Mouse (Mus musculus) heart, embryonic 11.5 days (tissue): ENCODE measurements at regions not wholly inside any gene's neighbourhood (a gene's known extent, or its start where the extent isn't known, plus 50 kb on each side); places are given as distances from the start of the nearest gene placed in this dataset.
"Not testable (repeated sequence)": the region's sequence is repeated elsewhere in the genome, so short reads cannot be mapped to it uniquely, and the experiment has no call there.

ENCODE experiments used
- ATAC-seq: fragments of 200-750 bp; cut with Nextera tagmentation; replicated peaks from 2 replicates; pipeline ENCODE4 v1.8.0; 2017; ENCODE audit warnings: moderate library complexity; ENCODE audit not compliant: insufficient number of reproducible peaks, low FRiP score, low TSS enrichment
- H3K27ac ChIP-seq: fragments of 300-500 bp; sonication (generic); 2 replicates; pipeline ENCODE4 v1.5.1; 2014; ENCODE audit warnings: mild to moderate bottlenecking, low read depth, low read length
- H3K27me3 ChIP-seq: fragments of 300-500 bp; sonication (generic); 2 replicates; pipeline ENCODE4 v1.6.1; 2014; ENCODE audit warnings: mild to moderate bottlenecking, low read length, mixed read lengths; ENCODE audit not compliant: control insufficient read depth, insufficient read depth
- H3K36me3 ChIP-seq: fragments of 300-500 bp; sonication (generic); 2 replicates; pipeline ENCODE4 v1.6.1; 2014; ENCODE audit warnings: mild to moderate bottlenecking, low read length, moderate library complexity, mixed read lengths; ENCODE audit not compliant: control insufficient read depth, insufficient read depth
- H3K4me1 ChIP-seq: fragments of 300-500 bp; sonication (generic); 2 replicates; pipeline ENCODE4 v1.6.1; 2014; ENCODE audit warnings: low read length; ENCODE audit not compliant: control insufficient read depth, insufficient read depth
- H3K4me2 ChIP-seq: fragments of 300-500 bp; sonication (generic); 2 replicates; pipeline ENCODE4 v1.6.1; 2014; ENCODE audit warnings: mild to moderate bottlenecking, moderate library complexity
- H3K4me3 ChIP-seq: fragments of 300-500 bp; sonication (generic); 2 replicates; pipeline ENCODE4 v1.5.1; 2014; ENCODE audit warnings: low read depth, low read length
- H3K9ac ChIP-seq: fragments of 300-500 bp; sonication (generic); 2 replicates; pipeline ENCODE4 v1.6.1; 2014; ENCODE audit warnings: mild to moderate bottlenecking, low read depth, low read length, moderate library complexity
- H3K9me3 ChIP-seq: fragments of 300-500 bp; sonication (generic); replicated peaks from 2 replicates; pipeline ENCODE4 v1.6.1; 2016; ENCODE audit warnings: low read length; ENCODE audit not compliant: control insufficient read depth
- WGBS: fragments of 180-500 bp; shearing (Covaris S2); extraction: QIAGEN DNeasy Blood & Tissue Kit; methylation state at CpG from one replicate; pipeline ENCODE4 v1.1.7; 2014; ENCODE audit not compliant: insufficient replicate concordance; 5-methylcytosine and 5-hydroxymethylcytosine counted together

DNA sequence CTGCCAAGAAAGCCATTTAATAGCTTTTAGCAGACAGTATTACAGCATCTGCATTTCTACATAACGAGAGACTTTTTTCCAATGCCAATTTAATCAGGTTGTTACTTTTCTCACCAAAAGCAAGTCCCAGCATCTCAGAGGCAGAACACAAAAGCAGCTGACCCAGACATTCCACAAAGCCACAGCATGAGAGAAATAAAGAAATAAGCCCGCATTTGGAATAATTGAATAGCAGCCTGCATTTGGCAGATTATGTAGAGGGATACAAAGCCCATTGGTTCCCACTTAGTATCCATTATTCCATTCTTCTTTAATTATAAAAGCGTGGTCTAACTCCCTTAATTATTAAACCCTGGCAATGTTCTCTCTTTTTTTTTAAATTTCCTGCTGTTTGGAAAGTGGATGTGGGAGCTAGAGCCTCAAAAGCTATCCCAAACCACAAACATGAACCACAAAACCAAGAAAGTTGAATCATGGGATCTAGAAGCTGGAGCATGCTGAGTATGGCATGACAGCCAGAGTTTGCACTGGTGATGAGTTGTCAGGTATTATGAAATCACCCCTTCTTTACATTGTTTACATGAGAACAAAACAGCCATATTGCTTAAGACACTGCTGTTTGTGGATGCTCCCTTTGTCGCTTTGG is 247.8 kb upstream of the Irak1bp1 start:
- 75% methylated on average over 4 of the region's 4 CpGs for WGBS

DNA sequence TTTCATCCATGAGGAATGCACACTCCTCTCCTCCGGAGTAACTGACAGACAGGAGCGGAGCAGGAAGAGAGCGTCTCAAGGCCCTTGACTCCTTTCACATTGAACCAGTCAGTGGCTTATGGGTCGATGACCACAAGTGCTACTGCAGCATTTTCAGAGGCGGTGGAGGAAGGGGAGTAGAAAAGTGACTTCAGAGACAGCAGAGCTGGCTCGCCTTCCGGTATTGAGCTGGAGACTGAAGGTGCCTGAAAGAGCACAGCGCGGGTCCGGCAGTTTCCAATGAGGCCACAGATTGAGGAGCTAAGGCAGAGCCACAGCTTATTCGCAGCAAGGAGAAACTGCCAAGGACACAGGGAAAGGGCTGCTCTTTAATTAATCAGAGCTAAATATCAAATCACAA is 220.2 kb upstream of the Irak1bp1 start:
- Histone ChIP-seq H3K9me3 (no peaks in the 10 kb centered on the region), H3K4me1 (no peaks in the 10 kb centered on the region), H3K9ac (no peak overlapping the region), H3K27me3 (no peaks in the 10 kb centered on the region), H3K36me3 (no peaks in the 10 kb centered on the region), H3K27ac (no peak overlapping the region), H3K4me2 (no peak overlapping the region), H3K4me3 (no peak overlapping the region)
- no peak for ATAC-seq
- 61% methylated on average over 11 of the region's 11 CpGs for WGBS

More for the DNA sequence above, 247.8 kb upstream of the Irak1bp1 start:
- H3K9ac ChIP-seq, result no peak overlapping the region
- no peak overlapping the region for H3K4me3 ChIP-seq
- H3K27ac ChIP-seq, result no peak overlapping the region
- H3K36me3 ChIP-seq, result no peaks in the 10 kb centered on the region
- no peak overlapping the region for H3K4me2 ChIP-seq
- no peaks in the 10 kb centered on the region for H3K4me1 ChIP-seq
- H3K9me3 ChIP-seq, result no peaks in the 10 kb centered on the region
- ATAC-seq, result no peak
- H3K27me3 ChIP-seq, result no peaks in the 10 kb centered on the region

DNA sequence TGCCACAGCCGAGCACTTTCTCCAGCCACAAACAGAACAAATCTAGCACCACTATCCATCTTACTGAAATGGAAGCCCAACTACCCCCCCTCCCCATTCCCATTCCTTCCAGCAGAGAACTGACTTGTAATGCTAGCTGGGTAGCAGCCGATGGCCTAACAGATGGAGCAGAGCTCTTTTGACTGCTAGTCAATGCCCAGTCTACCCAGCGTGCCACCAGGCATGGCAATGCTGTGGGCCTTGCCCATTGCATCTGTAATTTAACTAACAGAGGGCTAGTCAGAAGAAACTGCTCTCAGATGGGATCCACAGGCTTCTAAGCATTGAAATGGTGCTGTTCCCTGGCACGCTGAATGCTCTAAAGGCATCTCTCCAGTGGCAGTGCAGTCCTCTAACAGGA is 219.4 kb upstream of the Irak1bp1 start:
- no peak overlapping the region for H3K27ac ChIP-seq
- no peaks in the 10 kb centered on the region for H3K36me3 ChIP-seq
- H3K9me3 ChIP-seq, result no peaks in the 10 kb centered on the region
- no peak overlapping the region for H3K4me3 ChIP-seq
- H3K4me2 ChIP-seq, result no peak overlapping the region
- H3K27me3 ChIP-seq, result no peaks in the 10 kb centered on the region
- no peak for ATAC-seq
- WGBS, result 83% methylated on average over 4 of the region's 4 CpGs
- H3K4me1 ChIP-seq, result no peaks in the 10 kb centered on the region
- H3K9ac ChIP-seq, result no peak overlapping the region

DNA sequence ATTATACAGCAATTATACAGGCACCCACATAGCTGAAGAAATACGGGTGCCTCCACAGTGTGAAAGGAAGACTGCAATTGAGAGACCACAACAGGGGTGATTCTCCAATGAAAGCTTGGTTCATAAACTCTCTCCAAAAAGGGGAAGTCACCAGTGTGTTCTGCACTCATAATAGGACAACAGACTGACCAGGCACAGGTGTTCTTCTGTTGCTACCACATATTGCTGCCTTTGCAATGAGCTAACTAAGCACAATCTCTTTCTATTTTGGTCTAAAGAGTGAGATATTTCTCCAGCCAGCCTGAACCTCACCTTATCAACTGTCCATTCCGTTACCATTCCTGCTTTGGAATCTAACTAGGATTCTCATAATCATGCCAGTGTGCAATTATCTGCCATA is 216.8 kb upstream of the Irak1bp1 start:
- H3K9me3 ChIP-seq, result no peaks in the 10 kb centered on the region
- H3K4me1 ChIP-seq, result no peaks in the 10 kb centered on the region
- H3K36me3 ChIP-seq, result no peaks in the 10 kb centered on the region
- H3K27ac ChIP-seq, result no peak overlapping the region
- no peak overlapping the region for H3K4me3 ChIP-seq
- 64% methylated on average over 2 of the region's 2 CpGs for WGBS
- no peaks in the 10 kb centered on the region for H3K27me3 ChIP-seq
- no peak overlapping the region for H3K9ac ChIP-seq
- H3K4me2 ChIP-seq, result no peak overlapping the region
- no peak for ATAC-seq

- ATAC-seq, result no peak
- WGBS, result 57% methylated on average over 3 of the region's 3 CpGs
- no peak overlapping the region for H3K27ac ChIP-seq
Measured at GRCm38 (mm10) chr9:82632411-82632810, 196.9 kb upstream of the Irak1bp1 start.

GRCm38 (mm10) chr9:82640277-82640676 is 189.1 kb upstream of the Irak1bp1 start:
- H3K9ac ChIP-seq, result no peak overlapping the region
- no peak for ATAC-seq
- no peaks in the 10 kb centered on the region for H3K36me3 ChIP-seq
- H3K27ac ChIP-seq, result no peak overlapping the region
- no peak overlapping the region for H3K4me2 ChIP-seq
- 67% methylated on average over 2 of the region's 2 CpGs for WGBS
- no peak overlapping the region for H3K4me3 ChIP-seq
- H3K4me1 ChIP-seq, result no peaks in the 10 kb centered on the region
- no peaks in the 10 kb centered on the region for H3K9me3 ChIP-seq
- H3K27me3 ChIP-seq, result no peaks in the 10 kb centered on the region

More at GRCm38 (mm10) chr9:82632411-82632810, 196.9 kb upstream of the Irak1bp1 start:
- no peaks in the 10 kb centered on the region for H3K27me3 ChIP-seq
- no peak overlapping the region for H3K4me3 ChIP-seq
- H3K4me1 ChIP-seq, result no peaks in the 10 kb centered on the region
- no peaks in the 10 kb centered on the region for H3K9me3 ChIP-seq
- H3K4me2 ChIP-seq, result no peak overlapping the region
- no peaks in the 10 kb centered on the region for H3K36me3 ChIP-seq
- H3K9ac ChIP-seq, result no peak overlapping the region

GRCm38 (mm10) chr9:82643900-82644299 is 185.4 kb upstream of the Irak1bp1 start:
- Histone ChIP-seq H3K4me3 (no peak overlapping the region), H3K4me2 (no peak overlapping the region), H3K27ac (no peak overlapping the region), H3K36me3 (no peaks in the 10 kb centered on the region), H3K9me3 (no peaks in the 10 kb centered on the region), H3K27me3 (no peaks in the 10 kb centered on the region), H3K4me1 (no peaks in the 10 kb centered on the region), H3K9ac (no peak overlapping the region)
- no peak for ATAC-seq
- WGBS, result 23% methylated on average over 1 of the region's 1 CpGs

GRCm38 (mm10) chr9:82655511-82655910 is 173.8 kb upstream of the Irak1bp1 start:
- not testable (repeated sequence) for H3K9ac ChIP-seq, H3K9me3 ChIP-seq, H3K36me3 ChIP-seq, H3K4me3 ChIP-seq, H3K27me3 ChIP-seq, H3K4me2 ChIP-seq, ATAC-seq, H3K27ac ChIP-seq, H3K4me1 ChIP-seq
- 16% methylated on average over 1 of the region's 1 CpGs for WGBS

DNA sequence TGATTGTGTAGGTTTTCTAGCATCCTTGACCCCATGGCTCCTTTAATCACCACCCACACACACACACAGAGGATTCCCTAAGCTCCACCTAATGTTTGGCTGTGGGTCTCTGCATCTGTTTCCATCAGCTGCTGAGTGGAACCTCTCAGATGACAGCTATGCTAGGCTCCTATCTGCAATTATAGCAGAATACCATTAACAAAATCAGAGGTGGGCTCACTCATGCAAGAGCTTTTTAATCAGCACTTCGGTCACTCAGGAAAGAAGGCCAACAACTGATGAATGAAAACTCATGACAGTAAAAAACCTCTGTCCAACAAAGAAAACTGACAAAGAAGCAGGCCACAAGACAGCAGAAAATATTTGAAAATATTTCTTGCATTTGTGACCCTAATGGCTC is 147.1 kb upstream of the Irak1bp1 start:
- no peak for ATAC-seq
- H3K4me3 ChIP-seq, result no peak overlapping the region
- H3K9ac ChIP-seq, result no peak overlapping the region
- no peaks in the 10 kb centered on the region for H3K4me1 ChIP-seq
- H3K27me3 ChIP-seq, result no peaks in the 10 kb centered on the region
- no peak overlapping the region for H3K27ac ChIP-seq
- no peaks in the 10 kb centered on the region for H3K36me3 ChIP-seq
- WGBS, result 78% methylated on average over 1 of the region's 1 CpGs
- H3K9me3 ChIP-seq, result no peaks in the 10 kb centered on the region
- no peak overlapping the region for H3K4me2 ChIP-seq
